ENCODE assay signal across 19 mouse cellular contexts in the genomic region with DNA sequence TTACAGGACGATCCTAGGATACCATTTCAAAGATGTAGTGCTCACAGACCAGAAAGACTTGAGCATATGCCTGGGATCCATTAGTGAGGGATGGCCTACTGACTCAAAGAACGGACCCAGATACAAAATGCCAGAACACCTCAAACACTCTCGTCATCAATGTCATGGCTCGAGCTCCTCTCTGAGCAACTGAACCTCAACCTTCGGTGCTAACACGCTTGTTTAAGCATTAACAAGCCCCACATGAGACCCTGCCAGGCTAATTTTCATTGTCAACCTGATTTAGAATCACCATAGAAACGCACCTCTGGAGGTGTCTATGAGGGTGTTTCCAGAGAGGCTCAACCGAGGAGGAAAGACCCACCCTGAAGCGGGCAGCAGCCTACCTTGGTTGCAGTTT.
A peak's percentile ranks its signal among the peaks of the same experiment; 100 is the strongest.
DNase-seq lines count a peak whose midpoint lies in the region; ATAC-seq lines count a peak whose summit lies in the region.
"Had no signal": no experiment of that assay in that cellular context is flagged by ENCODE, and none has a peak within 500 bp of the region (broad histone marks: within the 10 kb centered on the region; RNA-seq: fewer than 3 reads in every experiment).

No protein-coding gene starts in this region.

- WGBS in kidney, embryonic 14.5 days, result 78% methylated on average over 9 of the region's 9 CpGs

- no peak overlapping the region for H3K4me2 ChIP-seq in kidney, embryonic 14.5 days (replicated peaks; ENCODE audit: low read depth, low read length)
- H3K4me2 ChIP-seq: embryonic facial prominence, embryonic 12.5 days; forebrain, embryonic 13.5 days; forebrain, embryonic 15.5 days had no signal

- H3K27ac ChIP-seq in kidney, embryonic 14.5 days (ENCODE audit: low read depth, low read length), result no peak overlapping the region
- H3K27ac ChIP-seq in brown adipose tissue, adult 24 weeks (replicated peaks; ENCODE audit: low read depth, low read length), result peak overlapping the region; percentile 37
- H3K27ac ChIP-seq: embryonic facial prominence, embryonic 10.5 days; embryonic facial prominence, embryonic 12.5 days; forebrain, embryonic 13.5 days; forebrain, embryonic 15.5 days had no signal

- no peak overlapping the region for H3K4me3 ChIP-seq in kidney, embryonic 14.5 days (ENCODE audit: low read length)
- no peak overlapping the region for H3K4me3 ChIP-seq in brown adipose tissue, adult 24 weeks (ENCODE audit: insufficient read depth, low read depth, low read length)
- H3K4me3 ChIP-seq: embryonic facial prominence, embryonic 10.5 days; embryonic facial prominence, embryonic 12.5 days; forebrain, embryonic 13.5 days; forebrain, embryonic 15.5 days had no signal

- no peak for ATAC-seq in kidney, embryonic 14.5 days (ENCODE audit: low FRiP score, low TSS enrichment)
- ATAC-seq: forebrain, embryonic 13.5 days; forebrain, embryonic 15.5 days had no signal

- H3K9ac ChIP-seq in kidney, embryonic 14.5 days (ENCODE audit: low read depth, low read length), result no peak overlapping the region
- H3K9ac ChIP-seq: embryonic facial prominence, embryonic 12.5 days; forebrain, embryonic 13.5 days; forebrain, embryonic 15.5 days had no signal

- no peaks in the 10 kb centered on the region; the same call in 1 of the 2 replicates for H3K4me1 ChIP-seq in kidney, embryonic 14.5 days (ENCODE audit: control insufficient read depth, insufficient read depth, low read length)
- peaks cover 15% of the 10 kb centered on the region for H3K4me1 ChIP-seq in brown adipose tissue, adult 24 weeks (ENCODE audit: control insufficient read depth, insufficient read depth, insufficient read length, low read length)
- H3K4me1 ChIP-seq: embryonic facial prominence, embryonic 12.5 days had no signal

- no peaks in the 10 kb centered on the region for H3K36me3 ChIP-seq in kidney, embryonic 14.5 days (ENCODE audit: control insufficient read depth, insufficient read depth, low read length)
- H3K36me3 ChIP-seq: embryonic facial prominence, embryonic 10.5 days; embryonic facial prominence, embryonic 12.5 days had no signal

- H3K9me3 ChIP-seq in kidney, embryonic 14.5 days (ENCODE audit: control insufficient read depth, low read length), result no peaks in the 10 kb centered on the region
- H3K9me3 ChIP-seq: forebrain, embryonic 13.5 days; forebrain, embryonic 15.5 days had no signal

- no peaks in the 10 kb centered on the region for H3K27me3 ChIP-seq in kidney, embryonic 14.5 days (ENCODE audit: control insufficient read depth, insufficient read depth, low read length)
- H3K27me3 ChIP-seq: embryonic facial prominence, embryonic 12.5 days; forebrain, embryonic 13.5 days; forebrain, embryonic 15.5 days had no signal

- peak; percentile 32 for DNase-seq in kidney, adult 18-20 months
- DNase-seq in kidney, postnatal 14 days, result no peak
- DNase-seq in kidney, adult 8-10 months, result peak; percentile 34 to 47
- DNase-seq in kidney, postnatal 25 days, result no peak
- peak; percentile 43 to 47 for DNase-seq in kidney, postnatal 36 days
- DNase-seq in liver, result no peak
- DNase-seq: adrenal gland, adult 2 months; adrenal gland, postnatal 10 days; adrenal gland, postnatal 25 days; cerebellum, adult 11-12 months; cerebellum, adult 2 months; cerebellum, postnatal 10 days; cerebellum, postnatal 25 days had no signal

Comparison
In these comparisons a context has a peak if more than half of its experiments do, and no peak if none do; other contexts are left out.
1. DNase-seq: peak in kidney, adult 18-20 months (single experiment), kidney, adult 8-10 months (2 of 2) and kidney, postnatal 36 days (2 of 2); none in kidney, postnatal 14 days (single experiment), kidney, postnatal 25 days (0 of 2) and liver (single experiment).